Mouse (Mus musculus): ENCODE data around the gene Ccdc137. TPM values are rescaled to one million over a fixed set of nuclear protein-coding genes. Genes with fewer than 3 reads are reported as not detected.
A peak's percentile ranks its signal among the peaks of the same experiment; 100 is the strongest.
"Not testable (repeated sequence)": the region's sequence is repeated elsewhere in the genome, so short reads cannot be mapped to it uniquely, and the experiment has no call there.

Ccdc137 gene
- 10 to 100 TPM; 19.9 to 29.4 TPM for total RNA-seq (2021)

GRCm38 (mm10) chr11:120457772-120458751 is at the start of gene Ccdc137, which contains the start of gene Oxld1:
Gene Ccdc137, plus strand, starts transcription at chr11:120458115.
Gene Oxld1, minus strand, starts transcription at chr11:120458068.
- intact Hi-C loops (cut with DNase I), result no loop called here
- DNase-seq (ENCODE audit: low spot score in 2 of 2), result peak; percentile 82 to 85

GRCm38 (mm10) chr11:120413621-120414020 is 44.3 kb upstream of the Ccdc137 start:
- intact Hi-C loops (cut with DNase I); DNase-seq (ENCODE audit: low spot score in 2 of 2): not testable (repeated sequence)

GRCm38 (mm10) chr11:120417852-120418251 is 40.1 kb upstream of the Ccdc137 start:
- intact Hi-C loops (cut with DNase I), result no loop called here

GRCm38 (mm10) chr11:120418592-120418991 is 39.3 kb upstream of the Ccdc137 start:
- DNase-seq (ENCODE audit: low spot score in 2 of 2), result no peak
- intact Hi-C loops (cut with DNase I), result no loop called here

More at GRCm38 (mm10) chr11:120417852-120418251, 40.1 kb upstream of the Ccdc137 start:
- DNase-seq (ENCODE audit: low spot score in 2 of 2), result no peak

- intact Hi-C loops (cut with DNase I), result no loop called here
- no peak for DNase-seq (ENCODE audit: low spot score in 2 of 2)
These were observed 35.0 kb upstream of the Ccdc137 start for GRCm38 (mm10) chr11:120422651-120423568.

GRCm38 (mm10) chr11:120423569-120424295 is 34.2 kb upstream of the Ccdc137 start:
- intact Hi-C loops (cut with DNase I), result no loop called here
- DNase-seq (ENCODE audit: low spot score in 2 of 2), result peak; percentile 35 to 40

- DNase-seq (ENCODE audit: low spot score in 2 of 2), result no peak
- intact Hi-C loops (cut with DNase I), result no loop called here
These were observed 31.2 kb upstream of the Ccdc137 start for GRCm38 (mm10) chr11:120426727-120427126.

- peak; percentile 85 to 87 for DNase-seq (ENCODE audit: low spot score in 2 of 2)
- intact Hi-C loops (cut with DNase I), result no loop called here
These were observed 20.6 kb upstream of the Ccdc137 start, which contains the start of gene Nploc4 for GRCm38 (mm10) chr11:120437152-120437856. Gene Nploc4, minus strand, starts transcription at chr11:120437708.

GRCm38 (mm10) chr11:120437857-120438385 is 20.0 kb upstream of the Ccdc137 start:
- no peak for DNase-seq (ENCODE audit: low spot score in 2 of 2)
- intact Hi-C loops (cut with DNase I), result no loop called here

GRCm38 (mm10) chr11:120442344-120442743 is 15.6 kb upstream of the Ccdc137 start, which contains the start of gene Tspan10:
Gene Tspan10, plus strand, starts transcription at chr11:120442644.
- intact Hi-C loops (cut with DNase I), result no loop called here
- no peak for DNase-seq (ENCODE audit: low spot score in 2 of 2)

- DNase-seq (ENCODE audit: low spot score in 2 of 2), result no peak
- intact Hi-C loops (cut with DNase I), result no loop called here
These were observed 15.1 kb upstream of the Ccdc137 start for GRCm38 (mm10) chr11:120442765-120443280.

GRCm38 (mm10) chr11:120444106-120444505 is 13.8 kb upstream of the Ccdc137 start:
- intact Hi-C loops (cut with DNase I), result no loop called here
- DNase-seq (ENCODE audit: low spot score in 2 of 2), result no peak

- no peak for DNase-seq (ENCODE audit: low spot score in 2 of 2)
- intact Hi-C loops (cut with DNase I), result no loop called here
These were observed 12.4 kb upstream of the Ccdc137 start for GRCm38 (mm10) chr11:120445475-120445874.

- intact Hi-C loops (cut with DNase I), result no loop called here
These were observed 10.7 kb upstream of the Ccdc137 start for GRCm38 (mm10) chr11:120447179-120447578.

GRCm38 (mm10) chr11:120452246-120452645 is 5.7 kb upstream of the Ccdc137 start:
- intact Hi-C loops (cut with DNase I), result no loop called here

More at GRCm38 (mm10) chr11:120447179-120447578, 10.7 kb upstream of the Ccdc137 start:
- DNase-seq (ENCODE audit: low spot score in 2 of 2), result no peak

GRCm38 (mm10) chr11:120453306-120453705 is 4.6 kb upstream of the Ccdc137 start, which contains the start of gene Pde6g:
Gene Pde6g, minus strand, starts transcription at chr11:120453500.
- no peak for DNase-seq (ENCODE audit: low spot score in 2 of 2)
- intact Hi-C loops (cut with DNase I), result no loop called here

More at GRCm38 (mm10) chr11:120452246-120452645, 5.7 kb upstream of the Ccdc137 start:
- DNase-seq (ENCODE audit: low spot score in 2 of 2), result no peak

- intact Hi-C loops (cut with DNase I), result no loop called here
- no peak for DNase-seq (ENCODE audit: low spot score in 2 of 2)
These were observed 3.0 kb upstream of the Ccdc137 start for GRCm38 (mm10) chr11:120454965-120455364.

- no peak for DNase-seq (ENCODE audit: low spot score in 2 of 2)
- intact Hi-C loops (cut with DNase I), result no loop called here
These were observed 2.5 kb upstream of the Ccdc137 start for GRCm38 (mm10) chr11:120455413-120455812.
